Mouse (Mus musculus): ENCODE measurements around the gene Ndufaf2.

Ndufaf2 gene

GRCm38 (mm10) chr13:108138403-108138977, 19.9 kb downstream of the Ndufaf2 start:
- DNase-seq (ENCODE audit: low spot score in 2 of 2), result no peak

- DNase-seq (ENCODE audit: low spot score in 2 of 2), result no peak
Measured at GRCm38 (mm10) chr13:108135617-108136016, 22.8 kb downstream of the Ndufaf2 start.

GRCm38 (mm10) chr13:108132031-108132819, 26.2 kb downstream of the Ndufaf2 start:
- DNase-seq (ENCODE audit: low spot score in 2 of 2), result no peak

- no peak for DNase-seq (ENCODE audit: low spot score in 2 of 2)
Measured at GRCm38 (mm10) chr13:108130737-108131136, 27.7 kb downstream of the Ndufaf2 start.

- DNase-seq (ENCODE audit: low spot score in 2 of 2), result no peak
Measured at GRCm38 (mm10) chr13:108129070-108129469, 29.4 kb downstream of the Ndufaf2 start.

- no peak for DNase-seq (ENCODE audit: low spot score in 2 of 2)
Measured at GRCm38 (mm10) chr13:108127883-108128282, 30.5 kb downstream of the Ndufaf2 start.

- DNase-seq (ENCODE audit: low spot score in 2 of 2), result no peak
Measured at GRCm38 (mm10) chr13:108127130-108127529, 31.3 kb downstream of the Ndufaf2 start.

GRCm38 (mm10) chr13:108126246-108126645, 32.2 kb downstream of the Ndufaf2 start:
- no peak for DNase-seq (ENCODE audit: low spot score in 2 of 2)

GRCm38 (mm10) chr13:108124096-108124495, 34.3 kb downstream of the Ndufaf2 start:
- no peak for DNase-seq (ENCODE audit: low spot score in 2 of 2)

GRCm38 (mm10) chr13:108123109-108123723, 35.2 kb downstream of the Ndufaf2 start:
- DNase-seq (ENCODE audit: low spot score in 2 of 2), result no peak

GRCm38 (mm10) chr13:108119411-108120310, 38.8 kb downstream of the Ndufaf2 start:
- no peak for DNase-seq (ENCODE audit: low spot score in 2 of 2)

- no peak for DNase-seq (ENCODE audit: low spot score in 2 of 2)
Measured at GRCm38 (mm10) chr13:108118188-108118587, 40.2 kb downstream of the Ndufaf2 start.

- no peak for DNase-seq (ENCODE audit: low spot score in 2 of 2)
Measured at GRCm38 (mm10) chr13:108117654-108118053, 40.8 kb downstream of the Ndufaf2 start.

- DNase-seq (ENCODE audit: low spot score in 2 of 2), result no peak
Measured at GRCm38 (mm10) chr13:108114257-108114656, 44.2 kb downstream of the Ndufaf2 start.

GRCm38 (mm10) chr13:108113536-108113935, 44.9 kb downstream of the Ndufaf2 start:
- no peak for DNase-seq (ENCODE audit: low spot score in 2 of 2)

GRCm38 (mm10) chr13:108110929-108111328, 47.5 kb downstream of the Ndufaf2 start:
- DNase-seq (ENCODE audit: low spot score in 2 of 2), result no peak

- DNase-seq (ENCODE audit: low spot score in 2 of 2), result no peak
Measured at GRCm38 (mm10) chr13:108100700-108101099, 57.7 kb downstream of the Ndufaf2 start.

GRCm38 (mm10) chr13:108096446-108096845, 62.0 kb downstream of the Ndufaf2 start:
- DNase-seq (ENCODE audit: low spot score in 2 of 2), result no peak

GRCm38 (mm10) chr13:108095617-108096016, 62.8 kb downstream of the Ndufaf2 start:
- DNase-seq (ENCODE audit: low spot score in 2 of 2), result peak; percentile 23 to 31

GRCm38 (mm10) chr13:108094681-108095080, 63.7 kb downstream of the Ndufaf2 start:
- no peak for DNase-seq (ENCODE audit: low spot score in 2 of 2)

- DNase-seq (ENCODE audit: low spot score in 2 of 2), result no peak
Measured at GRCm38 (mm10) chr13:108092290-108092689, 66.1 kb downstream of the Ndufaf2 start.

- DNase-seq (ENCODE audit: low spot score in 2 of 2), result no peak
Measured at GRCm38 (mm10) chr13:108086724-108087123, 71.7 kb downstream of the Ndufaf2 start.

Data from frontal cortex, postnatal 10 days (tissue).